8 mouse cellular contexts compared by ENCODE assay signal in the genomic region with DNA sequence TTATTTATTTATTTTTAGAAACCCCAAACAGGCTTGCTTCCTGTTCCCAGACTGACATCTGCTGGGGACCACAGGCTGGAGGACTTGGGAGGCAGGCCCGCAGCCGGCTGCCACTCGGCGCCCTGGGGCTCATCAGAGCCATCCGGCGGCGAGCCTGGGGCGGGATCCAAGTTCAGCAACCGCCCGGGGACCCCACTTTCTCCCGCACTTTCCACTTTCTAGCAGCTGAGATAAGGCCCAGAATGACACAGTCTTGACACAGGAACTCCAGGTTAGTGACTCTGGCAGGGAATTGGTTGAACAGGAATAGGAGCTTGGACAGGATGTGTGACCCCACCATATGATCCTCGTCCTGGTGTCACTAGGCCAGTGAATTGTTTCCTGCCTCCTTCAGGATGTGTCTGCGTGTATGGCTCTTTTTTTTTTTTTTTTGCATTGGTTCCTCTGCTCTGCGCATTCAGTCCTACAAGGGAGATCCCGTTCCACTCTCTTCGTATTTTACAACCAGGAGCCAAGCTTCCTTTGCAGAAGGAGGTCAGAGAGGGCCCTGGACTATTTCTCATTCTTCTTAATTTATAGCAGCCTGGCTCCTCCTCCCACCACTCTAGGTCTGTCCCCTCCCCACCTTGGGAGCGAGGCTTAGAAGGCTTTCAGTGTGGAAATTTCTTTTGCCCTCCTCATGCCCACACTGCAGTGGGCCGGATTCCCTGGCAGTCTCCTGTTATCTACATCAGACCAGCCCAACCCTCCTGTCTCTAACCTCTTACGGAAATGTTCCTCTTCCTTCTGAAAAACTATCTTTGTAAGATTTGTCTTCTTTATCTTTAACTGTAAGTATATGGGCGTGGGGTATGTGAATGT.
DNase-seq lines count a peak whose midpoint lies in the region; ATAC-seq and TF ChIP-seq lines count a peak whose summit lies in the region.
"Had no signal": no experiment of that assay in that cellular context is flagged by ENCODE, and none has a peak within 500 bp of the region (broad histone marks: within the 10 kb centered on the region; RNA-seq: fewer than 3 reads in every experiment).

No protein-coding gene starts in this region.

- H3K4me3 ChIP-seq in E14TG2a.4 (replicated peaks; ENCODE audit: low read length) (0 out of 2 replicates have a peak overlapping the region, but pooled peaks have one; percentile 21), MEL (ENCODE audit: control insufficient read depth in 1 of 2, insufficient read depth in 1 of 2, low read depth in 2 of 2, low read length in 2 of 2) (peak overlapping the region; percentile 15 to 43)
- no peak overlapping the region for H3K4me3 ChIP-seq in heart, embryonic 12.5 days
- no peak overlapping the region for H3K4me3 ChIP-seq in neural tube, embryonic 15.5 days (replicated peaks)
- H3K4me3 ChIP-seq: neural tube, embryonic 13.5 days had no signal

- no peak for TF ChIP-seq CTCF in E14TG2a.4 (conservative IDR thresholded peaks at IDR 0.05; ENCODE audit: low read length)
- TF ChIP-seq CTCF in MEL (IDR thresholded peaks at IDR 0.05 in 2 of 3, conservative IDR thresholded peaks at IDR 0.05 in 1 of 3; ENCODE audit: control insufficient read depth in 1 of 3, insufficient read depth in 1 of 3, low read depth in 2 of 3, low read length in 3 of 3, poor library complexity in 1 of 3, severe bottlenecking in 1 of 3), result peak in 2 of 3 experiments; percentile 35 to 50; a peak in 4 of 6 replicates

- peak overlapping the region; percentile 47 for H3K4me2 ChIP-seq in heart, embryonic 12.5 days
- H3K4me2 ChIP-seq in neural tube, embryonic 15.5 days, result peak overlapping the region; percentile 25; the same call in 1 of the 2 replicates
- H3K4me2 ChIP-seq: neural tube, embryonic 13.5 days had no signal

- no peaks in the 10 kb centered on the region for H3K79me2 ChIP-seq in MEL (ENCODE audit: control insufficient read depth, insufficient read depth, low read length, poor library complexity)

- TF ChIP-seq EP300 in MEL (IDR thresholded peaks at IDR 0.05; ENCODE audit: low read depth in 1 of 2, low read length in 2 of 2), result peak; percentile 73 to 85

- no peak overlapping the region for H3K27ac ChIP-seq in MEL (ENCODE audit: control insufficient read depth, low read depth, low read length)
- peak overlapping the region; percentile 20 for H3K27ac ChIP-seq in heart, embryonic 12.5 days (ENCODE audit: poor library complexity, severe bottlenecking)
- H3K27ac ChIP-seq in neural tube, embryonic 15.5 days (replicated peaks), result no peak overlapping the region
- H3K27ac ChIP-seq: neural tube, embryonic 13.5 days had no signal

- DNase-seq in MEL (ENCODE audit: low read depth, low spot score) (peak; percentile 55), MN1 (ENCODE audit: low spot score) (no peak)
- DNase-seq in kidney, postnatal 36 days, result peak; percentile 30 to 51

- H3K9ac ChIP-seq in MEL (ENCODE audit: control insufficient read depth, low read depth, low read length, poor library complexity, severe bottlenecking), result peak overlapping the region; percentile 40
- 0 out of 2 replicates have a peak overlapping the region, but pooled peaks have one; percentile 25 for H3K9ac ChIP-seq in heart, embryonic 12.5 days
- no peak overlapping the region for H3K9ac ChIP-seq in neural tube, embryonic 15.5 days (replicated peaks)
- H3K9ac ChIP-seq: neural tube, embryonic 13.5 days had no signal

- H3K9me3 ChIP-seq in E14TG2a.4 (ENCODE audit: low read length) (no peaks in the 10 kb centered on the region), MEL (replicated peaks; ENCODE audit: insufficient read depth, low read length) (no peaks in the 10 kb centered on the region)
- H3K9me3 ChIP-seq in heart, embryonic 12.5 days (replicated peaks), result no peaks in the 10 kb centered on the region
- H3K9me3 ChIP-seq in neural tube, embryonic 15.5 days (replicated peaks), result no peaks in the 10 kb centered on the region
- H3K9me3 ChIP-seq: neural tube, embryonic 13.5 days had no signal

- 18% methylated on average over 20 of the region's 20 CpGs for WGBS in heart, embryonic 12.5 days
- WGBS in neural tube, embryonic 15.5 days, result 29% methylated on average over 20 of the region's 20 CpGs

- no peak for TF ChIP-seq POLR2A in MEL (IDR thresholded peaks at IDR 0.05; ENCODE audit: control insufficient read depth in 1 of 2, insufficient read depth in 1 of 2, low read depth in 1 of 2, low read length in 2 of 2, poor library complexity in 1 of 2)

- no peaks in the 10 kb centered on the region for H3K36me3 ChIP-seq in E14TG2a.4 (ENCODE audit: insufficient read depth, low read length)
- peaks cover 0 to 4% of the 10 kb centered on the region in 2 experiments; a peak in 2 of 4 replicates for H3K36me3 ChIP-seq in MEL (ENCODE audit: control insufficient read depth in 1 of 2, insufficient read depth in 2 of 2, low read length in 2 of 2)
- no peaks in the 10 kb centered on the region for H3K36me3 ChIP-seq in heart, embryonic 12.5 days
- no peaks in the 10 kb centered on the region for H3K36me3 ChIP-seq in neural tube, embryonic 15.5 days
- H3K36me3 ChIP-seq: neural tube, embryonic 13.5 days had no signal

- peaks cover 38% of the 10 kb centered on the region for H3K27me3 ChIP-seq in E14TG2a.4 (ENCODE audit: insufficient read depth, low read length)
- no peaks in the 10 kb centered on the region for H3K27me3 ChIP-seq in MEL (ENCODE audit: control insufficient read depth in 1 of 2, insufficient read depth in 2 of 2, low read length in 2 of 2)
- no peaks in the 10 kb centered on the region for H3K27me3 ChIP-seq in heart, embryonic 12.5 days (replicated peaks)
- no peaks in the 10 kb centered on the region for H3K27me3 ChIP-seq in neural tube, embryonic 15.5 days (replicated peaks)

- peak; percentile 55 for TF ChIP-seq RAD21 in MEL (IDR thresholded peaks at IDR 0.05; ENCODE audit: low read depth, low read length)

- H3K4me1 ChIP-seq in E14TG2a.4 (replicated peaks; ENCODE audit: low read depth, low read length), result peaks cover 30% of the 10 kb centered on the region
- H3K4me1 ChIP-seq in MEL (ENCODE audit: control insufficient read depth in 1 of 2, insufficient read depth in 2 of 2, low read length in 2 of 2), result peaks cover 5 to 15% of the 10 kb centered on the region in 2 experiments
- peaks cover 16% of the 10 kb centered on the region for H3K4me1 ChIP-seq in heart, embryonic 12.5 days (replicated peaks)
- peaks cover 7% of the 10 kb centered on the region; the same call in 1 of the 2 replicates for H3K4me1 ChIP-seq in neural tube, embryonic 15.5 days

- peak; percentile 77 for ATAC-seq in heart, embryonic 12.5 days (ENCODE audit: insufficient number of reproducible peaks, low FRiP score)
- ATAC-seq in neural tube, embryonic 15.5 days (ENCODE audit: low FRiP score), result no peak
- ATAC-seq in erythroblast, adult 5-6 weeks (replicated peaks; ENCODE audit: low FRiP score, poor library complexity, severe bottlenecking), result no peak

TF ChIP-seq in MEL, 35 proteins besides CTCF, POLR2A, EP300 and RAD21:
- TF ChIP-seq USF2 (IDR thresholded peaks at IDR 0.05; ENCODE audit: borderline replicate concordance in 1 of 2, insufficient read depth in 1 of 2, low read depth in 1 of 2, low read length in 2 of 2) (no peak), RCOR1 (IDR thresholded peaks at IDR 0.05; ENCODE audit: low read depth, low read length) (peak; percentile 78), TAL1 (IDR thresholded peaks at IDR 0.05; ENCODE audit: low read length) (peak; percentile 23; the same call in 1 of the 2 replicates), CHD1 (IDR thresholded peaks at IDR 0.05; ENCODE audit: low read depth, low read length) (0 out of 2 replicates have a peak, but pooled peaks have one; percentile 41), ETS1 (IDR thresholded peaks at IDR 0.05; ENCODE audit: low read depth, low read length) (peak; percentile 57; the same call in 1 of the 2 replicates), ELF1 (IDR thresholded peaks at IDR 0.05; ENCODE audit: low read depth, low read length) (0 out of 2 replicates have a peak, but pooled peaks have one; percentile 23), TCF12 (IDR thresholded peaks at IDR 0.05; ENCODE audit: low read depth, low read length) (peak; percentile 81), SIN3A (IDR thresholded peaks at IDR 0.05; ENCODE audit: low read length) (peak; percentile 47), HCFC1 (IDR thresholded peaks at IDR 0.05; ENCODE audit: low read depth, low read length) (no peak), ZNF384 (IDR thresholded peaks at IDR 0.05; ENCODE audit: low read depth, low read length) (peak; percentile 56; the same call in 1 of the 2 replicates), ZC3H11A (IDR thresholded peaks at IDR 0.05; ENCODE audit: low read depth, low read length) (peak; percentile 54), MXI1 (IDR thresholded peaks at IDR 0.05; ENCODE audit: low read depth, low read length) (peak; percentile 26; the same call in 1 of the 2 replicates), ZKSCAN1 (IDR thresholded peaks at IDR 0.05; ENCODE audit: low read depth, low read length) (no peak), NELFE (IDR thresholded peaks at IDR 0.05; ENCODE audit: low read depth, low read length) (no peak), MAZ (IDR thresholded peaks at IDR 0.05; ENCODE audit: low read depth, low read length) (0 out of 2 replicates have a peak, but pooled peaks have one; percentile 20), MYB (IDR thresholded peaks at IDR 0.05; ENCODE audit: low read depth, low read length) (0 out of 2 replicates have a peak, but pooled peaks have one; percentile 22), GABPA (IDR thresholded peaks at IDR 0.05; ENCODE audit: low read depth, low read length) (no peak), E2F4 (IDR thresholded peaks at IDR 0.05; ENCODE audit: borderline replicate concordance, low read depth, low read length) (no peak), SMC3 (IDR thresholded peaks at IDR 0.05; ENCODE audit: low read depth, low read length) (peak; percentile 50), NRF1 (IDR thresholded peaks at IDR 0.05; ENCODE audit: insufficient read depth, low read depth, low read length, poor library complexity, severe bottlenecking) (no peak), GATA1 (IDR thresholded peaks at IDR 0.05; ENCODE audit: low read depth, low read length) (peak; percentile 64), MYC (IDR thresholded peaks at IDR 0.05; ENCODE audit: low read depth, low read length) (no peak), MAX (IDR thresholded peaks at IDR 0.05; ENCODE audit: low read length) (no peak), TBP (IDR thresholded peaks at IDR 0.05; ENCODE audit: low read depth, low read length) (no peak)
TF ChIP-seq in MEL: peak in this region for 14.

Comparison
In these comparisons a context has a peak if more than half of its experiments do, and no peak if none do; other contexts are left out.
1. H3K4me3 ChIP-seq: peak in E14TG2a.4 (single experiment) and MEL (2 of 2); none in heart, embryonic 12.5 days (single experiment) and neural tube, embryonic 15.5 days (single experiment).